Mouse (Mus musculus) heart, adult 8-10 months (tissue): ENCODE data around the gene Gm9733. TPM values are rescaled to one million over a fixed set of nuclear protein-coding genes. Genes with fewer than 3 reads are reported as not detected.
"Not testable (repeated sequence)": the region's sequence is repeated elsewhere in the genome, so short reads cannot be mapped to it uniquely, and the experiment has no call there.

Experiments used
- DNase-seq: peaks from one replicate; pipeline ENCODE4 v3.0.0; 2022; ENCODE audit warnings: low spot score
- total RNA-seq, 4 experiments: library from RNA; stranded (reverse); gene quantifications; 2 replicates each; pipeline ENCODE4 v1.2.4; 2022

Gm9733 gene
- not detected for total RNA-seq

DNA sequence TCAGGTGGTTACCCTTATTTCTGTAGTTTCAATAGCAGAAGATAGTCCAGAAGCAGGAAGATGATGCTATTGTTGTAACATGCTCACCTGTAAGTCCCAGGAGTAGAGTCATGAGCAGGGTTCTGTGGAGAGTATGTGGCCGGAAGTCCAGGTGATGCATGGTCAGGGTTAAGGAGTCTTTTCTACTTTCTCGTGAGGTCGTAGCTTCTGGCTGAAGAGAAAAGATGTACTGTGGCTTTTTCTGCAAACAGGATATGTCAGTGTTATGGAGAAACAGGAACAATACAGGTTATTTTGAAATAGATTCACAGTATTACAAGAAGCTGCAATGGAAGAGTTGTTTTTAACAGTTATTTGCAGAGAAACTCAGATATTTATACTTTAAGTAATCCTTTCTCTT lies at the start of gene Gm9733:
Gm9733 (minus strand) TSS at position 240 of the 400 bp plus-strand sequence.
- no peak for DNase-seq

DNA sequence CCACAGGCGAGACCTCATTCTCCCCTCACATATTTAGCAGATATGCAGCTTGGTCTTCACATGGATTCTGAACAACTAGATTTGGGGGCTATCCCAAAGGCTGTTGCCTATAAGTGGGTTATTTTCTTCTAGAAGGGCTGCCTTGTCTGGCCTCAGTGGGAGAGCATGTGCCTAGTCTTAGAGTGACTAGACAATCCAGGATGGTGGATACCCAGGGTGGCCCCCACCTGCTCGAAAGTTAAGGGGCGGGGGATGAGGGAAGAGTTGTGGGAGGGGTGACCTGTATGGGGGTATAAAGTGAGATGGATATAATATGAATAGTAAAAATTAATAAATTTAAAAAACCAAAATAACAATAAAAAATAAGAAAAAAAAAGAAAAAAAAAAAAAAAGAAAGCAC lies 23.6 kb upstream of the Gm9733 start:
- DNase-seq = not testable (repeated sequence)

DNA sequence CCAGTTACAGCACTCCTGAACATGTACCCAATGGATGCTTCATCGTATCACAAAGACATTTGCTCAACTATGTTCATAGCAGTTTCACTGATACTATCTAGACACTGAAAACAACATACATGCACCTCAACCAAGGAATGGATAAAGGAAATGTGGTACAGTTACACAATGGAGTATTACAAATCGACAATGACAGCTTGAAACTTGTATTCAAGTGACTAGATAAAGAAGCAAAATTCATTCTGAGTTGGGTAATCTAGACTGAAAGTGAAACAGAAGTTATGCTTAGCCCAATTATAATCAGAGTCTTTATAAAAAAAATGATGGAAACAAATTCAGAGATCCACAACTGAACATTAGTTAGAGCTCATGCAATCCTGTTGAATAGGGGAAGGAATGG lies 18.2 kb upstream of the Gm9733 start:
- not testable (repeated sequence) for DNase-seq

DNA sequence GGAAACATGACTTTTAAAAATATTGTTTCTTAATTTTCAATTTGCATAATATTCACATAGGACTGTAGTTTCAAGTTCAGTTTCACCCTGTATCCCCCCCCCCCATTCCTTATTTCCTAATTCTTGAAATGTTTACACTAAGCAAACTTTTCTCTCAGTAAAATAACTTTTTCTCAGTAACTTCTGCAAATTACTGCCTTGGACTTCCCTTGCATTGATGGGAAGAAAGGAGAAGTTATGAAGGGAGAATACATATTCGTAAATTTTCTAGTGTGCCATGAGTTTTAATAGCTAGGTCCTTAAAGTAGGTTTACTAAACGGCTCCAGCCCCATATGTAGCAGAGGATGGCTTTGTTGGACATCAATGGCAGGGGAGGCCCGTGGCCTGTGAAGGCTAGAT lies 13.5 kb upstream of the Gm9733 start:
- not testable (repeated sequence) for DNase-seq

DNA sequence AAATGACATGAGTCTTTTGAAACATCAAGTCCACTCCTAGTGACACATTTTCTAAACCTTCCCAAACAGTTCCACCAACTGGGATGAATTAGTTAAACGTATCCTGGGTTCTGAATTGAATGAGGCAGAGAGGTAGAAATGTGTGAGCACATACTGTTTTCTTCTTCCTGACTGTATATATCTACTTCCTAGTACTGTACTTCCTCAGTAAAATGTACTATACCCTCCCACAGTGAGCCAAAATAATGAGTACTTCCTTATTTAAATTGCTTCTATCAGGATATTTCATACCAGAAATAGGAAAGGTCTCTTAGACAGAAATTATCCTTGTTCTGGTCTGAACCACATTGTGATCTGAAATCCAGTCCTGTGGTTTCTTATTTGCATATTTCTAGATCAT lies 8.2 kb upstream of the Gm9733 start:
- DNase-seq = no peak

DNA sequence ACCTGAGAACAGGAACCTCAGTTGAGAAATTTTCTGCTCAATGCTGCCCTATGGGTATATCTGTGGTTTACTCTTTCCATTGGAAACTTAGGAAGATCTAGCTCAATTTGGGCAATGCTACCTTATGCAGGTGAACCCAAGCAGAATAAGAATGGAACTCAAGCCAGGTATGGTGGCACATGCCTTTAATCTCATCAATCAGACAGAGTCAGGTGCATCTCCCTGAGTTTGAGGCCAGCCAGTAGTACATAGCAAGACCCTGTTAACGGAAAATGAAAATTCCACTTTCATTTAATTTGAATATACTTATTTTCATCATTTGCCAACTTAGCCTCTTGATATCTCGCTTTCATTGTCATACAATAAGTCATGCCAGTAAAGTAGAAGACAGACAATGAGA lies 2.1 kb upstream of the Gm9733 start:
- no peak for DNase-seq

DNA sequence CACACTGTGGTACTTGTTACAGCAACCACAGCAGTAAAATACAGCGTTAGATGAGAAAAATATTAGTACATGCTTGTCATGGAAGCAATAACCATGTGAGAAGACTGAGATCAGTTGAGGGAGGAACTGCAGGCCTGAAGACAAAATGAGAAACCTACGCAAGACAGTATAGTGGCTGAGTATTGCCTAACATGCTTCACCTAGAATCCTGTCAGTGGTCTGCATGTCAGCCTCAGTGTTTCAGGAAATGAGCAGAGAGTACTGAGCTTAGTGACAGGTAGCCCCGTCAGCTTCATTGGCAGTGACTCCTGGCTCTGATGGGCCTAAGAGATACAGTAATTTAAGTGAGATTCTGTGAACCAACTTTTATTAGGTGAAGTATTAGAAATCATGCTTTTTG lies 557 bp downstream of the Gm9733 start:
- no peak for DNase-seq

DNA sequence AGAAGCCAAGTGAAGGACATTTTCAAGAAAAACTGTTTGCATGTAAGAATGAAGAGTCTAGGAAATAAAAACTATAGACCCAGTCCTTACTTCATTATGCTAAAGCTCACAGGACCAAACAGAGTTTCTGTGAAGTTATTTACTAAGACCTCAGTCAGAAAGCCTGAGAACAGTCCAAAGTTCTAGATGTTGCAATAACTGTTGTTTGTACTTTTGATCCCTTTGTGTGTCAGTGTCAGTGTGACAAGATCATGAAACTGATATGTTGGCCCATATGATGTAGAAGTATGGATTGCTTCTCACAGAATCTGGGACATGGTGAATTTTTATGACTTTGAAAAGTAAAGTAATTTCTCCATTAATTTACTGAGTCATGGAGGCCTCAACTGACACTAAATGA lies 2.6 kb downstream of the Gm9733 start:
- DNase-seq = no peak

DNA sequence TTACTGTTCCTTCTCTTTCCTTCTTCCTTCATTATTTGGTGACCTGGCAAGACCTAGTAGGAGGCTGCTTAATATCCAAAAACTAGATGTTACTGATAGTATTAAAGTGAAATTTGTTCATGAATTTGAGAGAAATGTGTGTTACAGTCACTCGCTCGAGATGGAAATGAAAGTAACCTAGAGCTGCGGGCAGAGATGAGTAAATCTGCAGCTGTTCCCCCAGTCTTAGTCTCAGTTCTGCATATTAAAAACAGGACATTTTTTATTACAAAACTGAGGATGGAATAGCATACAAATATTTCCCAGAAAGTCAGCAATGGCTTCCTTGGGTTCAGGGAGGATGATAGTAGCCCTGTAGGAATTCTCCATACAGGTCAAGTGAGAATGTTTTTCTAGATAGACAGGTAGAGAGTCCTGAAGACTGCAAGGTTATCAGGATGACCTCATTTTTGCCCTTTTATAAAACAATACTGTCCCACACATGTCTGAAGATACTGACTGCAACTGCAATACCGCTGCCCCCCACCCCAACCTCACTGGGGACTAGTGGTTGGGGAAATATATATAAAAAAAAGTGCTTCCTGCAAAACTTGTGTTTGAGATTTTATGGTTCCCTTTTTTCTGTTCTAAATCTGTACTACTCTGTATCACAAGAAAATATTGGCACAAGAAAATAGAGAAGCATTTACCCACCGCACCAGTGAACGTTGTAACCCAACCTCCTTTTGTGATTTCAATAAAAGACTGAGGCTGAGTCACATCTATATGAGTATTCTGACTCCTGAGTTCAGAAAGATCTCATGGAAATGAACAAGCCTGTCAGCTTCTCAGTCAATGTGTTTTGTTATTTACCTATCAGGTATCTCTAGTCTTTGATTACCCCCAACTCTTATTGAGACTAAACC lies 47.4 kb downstream of the Gm9733 start:
- peak; percentile 24 for DNase-seq

DNA sequence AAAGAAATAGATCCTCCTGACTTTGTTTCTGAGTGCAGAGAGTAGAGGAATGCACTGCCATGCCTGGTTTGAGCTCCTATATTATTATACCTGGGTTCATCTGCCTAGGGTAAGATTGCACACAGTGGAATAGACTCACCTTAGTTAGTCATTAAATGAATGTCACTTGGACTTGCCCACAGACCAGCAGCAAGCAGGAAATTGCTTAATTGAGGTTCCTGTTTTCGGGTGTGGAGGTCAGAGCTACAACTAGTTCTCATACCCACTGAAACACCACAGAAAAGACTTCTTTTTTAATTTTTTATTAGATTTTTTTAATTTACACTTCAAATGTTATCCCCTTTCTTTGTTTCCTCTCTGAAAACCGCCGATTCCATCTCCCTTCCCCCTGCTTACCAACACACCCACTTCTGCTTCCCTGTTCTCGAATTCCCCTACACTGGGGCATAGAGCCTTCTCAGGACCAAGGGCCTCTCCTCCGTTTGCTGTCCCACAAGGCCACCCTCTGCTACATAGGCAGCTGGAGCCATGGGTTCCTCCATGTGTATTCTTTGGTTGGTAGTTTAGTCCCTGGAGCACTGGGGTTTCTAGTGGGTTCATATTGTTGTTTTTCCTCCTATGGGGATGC lies 56.1 kb downstream of the Gm9733 start:
- DNase-seq = peak; percentile 2

DNA sequence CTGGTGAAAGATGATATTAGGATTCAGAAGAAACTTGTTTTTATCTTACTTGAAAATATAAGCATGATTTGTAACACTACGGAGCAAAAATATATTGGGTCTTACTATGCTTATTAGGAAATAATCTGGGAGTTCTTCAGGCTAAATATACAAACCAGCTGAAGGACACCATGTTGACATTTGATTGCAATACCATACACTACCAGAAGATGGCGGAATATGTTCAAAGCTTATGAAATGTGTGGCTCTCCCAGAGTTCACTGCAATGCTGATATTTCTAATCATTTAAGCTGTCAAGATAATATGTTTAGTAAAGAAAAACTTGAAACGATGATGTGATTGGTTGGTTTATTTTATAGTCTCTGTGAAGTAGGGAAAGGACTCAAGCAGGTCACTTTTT lies 67.7 kb downstream of the Gm9733 start:
- DNase-seq = peak; percentile 20

DNA sequence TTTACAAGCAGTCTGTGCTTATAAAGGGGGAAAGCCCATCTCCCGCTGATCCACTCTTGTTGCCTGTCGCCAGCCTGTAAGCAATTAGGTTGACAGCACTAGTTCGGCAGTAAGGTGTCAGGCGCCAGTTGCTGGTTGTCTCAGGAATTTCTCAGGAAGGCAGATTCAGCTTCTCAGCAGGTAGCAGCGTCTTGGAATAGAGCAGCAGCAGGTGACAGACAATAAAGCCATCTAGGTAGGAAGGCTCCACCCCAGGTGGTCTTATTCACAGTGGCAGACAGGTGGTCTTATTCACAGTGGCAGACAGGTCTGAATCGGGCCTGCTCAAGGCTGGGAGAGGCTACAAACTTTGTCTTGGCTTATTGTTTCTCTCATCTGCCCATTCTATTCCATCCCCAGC lies 76.4 kb downstream of the Gm9733 start:
- DNase-seq = no peak

Other genes with a start within 250 kb of the Gm9733 start
- under 1 TPM in 1 of 4 experiments, not detected in 3; 0.34 TPM for gene Sirpb1a, start 94.2 kb upstream of the Gm9733 start, total RNA-seq
- gene Sirpb1b, start 242.8 kb upstream of the Gm9733 start, total RNA-seq = under 1 TPM in 1 of 4 experiments, not detected in 3; 0.40 TPM